26 mouse cellular contexts compared by ENCODE assay signal in genomic region chrX:9789542-9789941, GRCm38 (mm10). TPM values are rescaled to one million over a fixed set of nuclear protein-coding genes. Genes with fewer than 3 reads are reported as not detected.
"Had no signal": no experiment of that assay in that cellular context is flagged by ENCODE, and none has a peak within 500 bp of the region (broad histone marks: within the 10 kb centered on the region; RNA-seq: fewer than 3 reads in every experiment).

No protein-coding gene starts in this region.

- H3K4me1 ChIP-seq: lung, embryonic 15.5 days; megakaryocyte, embryonic 14.5 days; midbrain, embryonic 13.5 days; midbrain, embryonic 15.5 days; neural tube, embryonic 13.5 days; neural tube, embryonic 15.5 days; stomach, embryonic 15.5 days had no signal

- H3K4me3 ChIP-seq: lung, embryonic 15.5 days; megakaryocyte, embryonic 14.5 days; midbrain, embryonic 13.5 days; midbrain, embryonic 15.5 days; myocyte; neural tube, embryonic 13.5 days; neural tube, embryonic 15.5 days; stomach, embryonic 15.5 days had no signal

- ATAC-seq: liver, postnatal 0 days; lung, postnatal 0 days; midbrain, embryonic 13.5 days; midbrain, embryonic 15.5 days had no signal

- H3K9ac ChIP-seq: liver, postnatal 0 days; lung, embryonic 15.5 days; midbrain, embryonic 13.5 days; midbrain, embryonic 15.5 days; neural tube, embryonic 13.5 days; neural tube, embryonic 15.5 days; stomach, embryonic 15.5 days had no signal

- DNase-seq: liver, postnatal 0 days; lung, adult 2 months; lung, postnatal 14 days; lung, postnatal 36 days; retina, postnatal 1 day; right cerebral cortex, adult 18-20 months; right cerebral cortex, postnatal 25 days; thymus, adult 18-20 months; thymus, postnatal 14 days; thymus, postnatal 36 days had no signal

- H3K9me3 ChIP-seq: lung, embryonic 15.5 days; megakaryocyte, embryonic 14.5 days; midbrain, embryonic 13.5 days; midbrain, embryonic 15.5 days; neural tube, embryonic 13.5 days; neural tube, embryonic 15.5 days; stomach, embryonic 15.5 days had no signal

- H3K27me3 ChIP-seq: lung, embryonic 15.5 days; megakaryocyte, embryonic 14.5 days; midbrain, embryonic 13.5 days; midbrain, embryonic 15.5 days; neural tube, embryonic 13.5 days; neural tube, embryonic 15.5 days; stomach, embryonic 15.5 days had no signal

- H3K4me2 ChIP-seq: lung, embryonic 15.5 days; midbrain, embryonic 11.5 days; midbrain, embryonic 13.5 days; midbrain, embryonic 15.5 days; neural tube, embryonic 13.5 days; neural tube, embryonic 15.5 days; stomach, embryonic 15.5 days had no signal

- H3K27ac ChIP-seq: lung, embryonic 15.5 days; macrophage; midbrain, embryonic 13.5 days; midbrain, embryonic 15.5 days; neural tube, embryonic 13.5 days; neural tube, embryonic 15.5 days; stomach, embryonic 15.5 days; stomach, postnatal 0 days had no signal

- H3K36me3 ChIP-seq: lung, embryonic 15.5 days; midbrain, embryonic 13.5 days; midbrain, embryonic 15.5 days; neural tube, embryonic 13.5 days; neural tube, embryonic 15.5 days; stomach, embryonic 15.5 days had no signal

RNA-seq across cellular contexts. Expression of gene Hypm, which starts 57.2 kb away (rescaled TPM):
- total RNA-seq: megakaryocyte progenitor cell, adult 5-6 weeks had no signal
- polyA plus RNA-seq: liver, postnatal 0 days; lung, adult 2 months; lung, embryonic 15.5 days; lung, postnatal 0 days; macrophage; midbrain, embryonic 11.5 days; midbrain, embryonic 13.5 days; midbrain, embryonic 15.5 days; myocyte; neural tube, embryonic 11.5 days; neural tube, embryonic 13.5 days; neural tube, embryonic 15.5 days; spleen, adult 2 months; stomach, embryonic 15.5 days; stomach, postnatal 0 days; thymus, postnatal 0 days had no signal

RNA-seq across cellular contexts. Expression of gene H2al3, which starts 60.0 kb away (rescaled TPM):
- total RNA-seq: megakaryocyte progenitor cell, adult 5-6 weeks had no signal
- polyA plus RNA-seq: liver, postnatal 0 days; lung, adult 2 months; lung, embryonic 15.5 days; lung, postnatal 0 days; macrophage; midbrain, embryonic 11.5 days; midbrain, embryonic 13.5 days; midbrain, embryonic 15.5 days; myocyte; neural tube, embryonic 11.5 days; neural tube, embryonic 13.5 days; neural tube, embryonic 15.5 days; spleen, adult 2 months; stomach, embryonic 15.5 days; stomach, postnatal 0 days; thymus, postnatal 0 days had no signal
